Mouse (Mus musculus): ENCODE results near the gene Rab6b. TPM values are rescaled to one million over a fixed set of nuclear protein-coding genes. Genes with fewer than 3 reads are reported as not detected.

The Rab6b gene
- polyA plus RNA-seq, 1 experiment, result 23.3 TPM

- TF ChIP-seq CTCF (IDR thresholded peaks at IDR 0.05; ENCODE audit: low read depth, low read length) (peak; percentile 97), POLR2A (IDR thresholded peaks at IDR 0.05; ENCODE audit: insufficient read depth, low read length) (no peak)
- H3K4me1 ChIP-seq (ENCODE audit: control insufficient read depth, insufficient read depth, low read length), result no peaks in the 10 kb centered on the region
- no peaks in the 10 kb centered on the region for H3K27me3 ChIP-seq (ENCODE audit: control insufficient read depth, insufficient read depth, low read length, poor library complexity, severe bottlenecking)
- H3K9ac ChIP-seq (ENCODE audit: low read depth, poor library complexity, severe bottlenecking), result no peak overlapping the region
- no peak overlapping the region for H3K4me3 ChIP-seq (ENCODE audit: low read depth, low read length)
- H3K27ac ChIP-seq (ENCODE audit: insufficient read depth, low read length), result no peak overlapping the region
- no peaks in the 10 kb centered on the region for H3K36me3 ChIP-seq (ENCODE audit: control insufficient read depth, insufficient read depth, low read length, poor library complexity, severe bottlenecking)
- H3K9me3 ChIP-seq (replicated peaks; ENCODE audit: control insufficient read depth, insufficient read depth, low read length, poor library complexity, severe bottlenecking), result no peaks in the 10 kb centered on the region; the same call in 1 of the 2 replicates
Observed at GRCm38 (mm10) chr9:103207846-103208245, 96.3 kb downstream of the Rab6b start.

DNA sequence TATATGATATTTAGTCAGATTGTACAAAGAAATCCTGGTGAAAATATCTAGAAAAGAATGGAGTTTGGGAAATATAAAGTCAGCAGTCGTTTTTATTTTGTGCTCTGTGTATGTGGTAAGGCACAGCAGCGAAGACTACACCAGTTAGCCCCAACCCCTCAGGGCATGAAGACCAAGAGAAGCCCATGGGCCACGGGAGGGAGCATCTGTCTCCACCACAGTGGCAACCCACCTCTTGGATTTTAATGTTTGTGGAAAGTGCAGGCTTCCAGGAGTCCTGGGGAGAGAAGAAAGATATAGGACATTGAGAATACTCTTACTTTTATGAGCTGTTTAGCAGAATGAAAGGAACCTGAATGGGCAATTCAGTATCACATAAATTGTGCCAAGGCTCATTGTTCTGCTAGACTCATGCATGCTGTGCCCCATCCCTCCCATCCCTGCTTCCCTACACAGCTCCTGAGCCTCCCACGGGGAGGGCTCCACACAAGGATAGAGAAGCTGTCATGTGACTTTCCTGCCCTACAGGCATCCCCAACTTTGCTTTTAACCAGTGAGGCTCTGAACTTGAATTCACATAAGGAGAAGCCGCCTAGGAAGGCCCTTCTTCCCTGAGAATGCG, 97.3 kb downstream of the Rab6b start:
- H3K9me3 ChIP-seq (replicated peaks; ENCODE audit: control insufficient read depth, insufficient read depth, low read length, poor library complexity, severe bottlenecking), result no peaks in the 10 kb centered on the region; the same call in 1 of the 2 replicates
- no peaks in the 10 kb centered on the region for H3K4me1 ChIP-seq (ENCODE audit: control insufficient read depth, insufficient read depth, low read length)
- H3K4me3 ChIP-seq (ENCODE audit: low read depth, low read length), result no peak overlapping the region
- H3K36me3 ChIP-seq (ENCODE audit: control insufficient read depth, insufficient read depth, low read length, poor library complexity, severe bottlenecking), result no peaks in the 10 kb centered on the region
- no peaks in the 10 kb centered on the region for H3K27me3 ChIP-seq (ENCODE audit: control insufficient read depth, insufficient read depth, low read length, poor library complexity, severe bottlenecking)
- H3K27ac ChIP-seq (ENCODE audit: insufficient read depth, low read length), result no peak overlapping the region
- no peak overlapping the region for H3K9ac ChIP-seq (ENCODE audit: low read depth, poor library complexity, severe bottlenecking)
- no peak for TF ChIP-seq POLR2A (IDR thresholded peaks at IDR 0.05; ENCODE audit: insufficient read depth, low read length)
- TF ChIP-seq EP300 (IDR thresholded peaks at IDR 0.05; ENCODE audit: insufficient read depth, low read depth, low read length), result no peak
- no peak for TF ChIP-seq CTCF (IDR thresholded peaks at IDR 0.05; ENCODE audit: low read depth, low read length)

DNA sequence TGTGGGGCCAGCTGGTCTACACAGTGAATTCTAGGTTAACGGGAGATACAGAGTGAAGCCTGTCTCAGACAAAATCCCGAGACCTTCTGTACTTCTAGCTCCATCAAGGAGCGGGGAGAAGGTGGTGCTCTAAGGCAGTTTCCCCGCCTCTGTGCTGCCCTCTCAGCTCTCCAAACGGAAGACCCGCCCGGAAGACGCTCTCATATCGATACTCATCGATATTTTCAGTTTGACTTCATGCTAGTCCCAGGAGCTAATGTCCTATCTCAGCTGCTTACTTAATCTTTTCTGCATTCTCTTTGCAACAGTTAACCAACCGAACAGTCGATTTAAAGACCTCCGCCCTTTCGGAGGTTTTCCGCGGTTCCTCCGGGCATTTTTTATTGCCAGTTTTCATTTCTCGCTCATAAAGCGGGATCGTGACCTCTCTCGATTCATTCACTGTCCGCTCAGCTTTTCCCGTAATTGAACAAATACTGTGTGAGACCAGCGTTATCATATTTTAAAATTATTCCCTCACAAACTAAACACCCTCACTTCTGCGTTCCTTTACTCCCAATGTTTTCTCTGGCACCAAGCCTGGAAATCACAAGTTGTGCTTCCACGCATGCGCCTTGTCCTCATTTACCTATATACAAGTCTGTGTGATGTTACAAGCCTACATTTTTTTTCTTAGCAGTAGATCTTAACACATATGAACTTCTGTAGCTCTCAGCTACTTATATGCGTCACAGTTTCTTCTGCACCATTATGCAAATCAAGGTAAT, 101.2 kb downstream of the Rab6b start:
- H3K4me3 ChIP-seq (ENCODE audit: low read depth, low read length), result peak overlapping the region; percentile 12; the same call in 1 of the 2 replicates

GRCm38 (mm10) chr9:103213631-103214030, 102.0 kb downstream of the Rab6b start:
- H3K27me3 ChIP-seq (ENCODE audit: control insufficient read depth, insufficient read depth, low read length, poor library complexity, severe bottlenecking), result no peaks in the 10 kb centered on the region
- H3K4me3 ChIP-seq (ENCODE audit: low read depth, low read length), result no peak overlapping the region
- no peak for TF ChIP-seq POLR2A (IDR thresholded peaks at IDR 0.05; ENCODE audit: insufficient read depth, low read length)
- TF ChIP-seq EP300 (IDR thresholded peaks at IDR 0.05; ENCODE audit: insufficient read depth, low read depth, low read length), result no peak
- TF ChIP-seq CTCF (IDR thresholded peaks at IDR 0.05; ENCODE audit: low read depth, low read length), result no peak
- no peak overlapping the region for H3K27ac ChIP-seq (ENCODE audit: insufficient read depth, low read length)
- H3K9ac ChIP-seq (ENCODE audit: low read depth, poor library complexity, severe bottlenecking), result no peak overlapping the region
- H3K36me3 ChIP-seq (ENCODE audit: control insufficient read depth, insufficient read depth, low read length, poor library complexity, severe bottlenecking), result no peaks in the 10 kb centered on the region
- no peaks in the 10 kb centered on the region for H3K9me3 ChIP-seq (replicated peaks; ENCODE audit: control insufficient read depth, insufficient read depth, low read length, poor library complexity, severe bottlenecking)
- no peaks in the 10 kb centered on the region for H3K4me1 ChIP-seq (ENCODE audit: control insufficient read depth, insufficient read depth, low read length)

More for the DNA sequence above, 101.2 kb downstream of the Rab6b start:
- Histone ChIP-seq H3K27me3 (ENCODE audit: control insufficient read depth, insufficient read depth, low read length, poor library complexity, severe bottlenecking) (no peaks in the 10 kb centered on the region), H3K4me1 (ENCODE audit: control insufficient read depth, insufficient read depth, low read length) (no peaks in the 10 kb centered on the region), H3K9me3 (replicated peaks; ENCODE audit: control insufficient read depth, insufficient read depth, low read length, poor library complexity, severe bottlenecking) (no peaks in the 10 kb centered on the region), H3K36me3 (ENCODE audit: control insufficient read depth, insufficient read depth, low read length, poor library complexity, severe bottlenecking) (no peaks in the 10 kb centered on the region), H3K9ac (ENCODE audit: low read depth, poor library complexity, severe bottlenecking) (peak overlapping the region; percentile 28; the same call in 1 of the 2 replicates), H3K27ac (ENCODE audit: insufficient read depth, low read length) (no peak overlapping the region)
- no peak for TF ChIP-seq POLR2A (IDR thresholded peaks at IDR 0.05; ENCODE audit: insufficient read depth, low read length)
- no peak for TF ChIP-seq CTCF (IDR thresholded peaks at IDR 0.05; ENCODE audit: low read depth, low read length)
- no peak for TF ChIP-seq EP300 (IDR thresholded peaks at IDR 0.05; ENCODE audit: insufficient read depth, low read depth, low read length)

DNA sequence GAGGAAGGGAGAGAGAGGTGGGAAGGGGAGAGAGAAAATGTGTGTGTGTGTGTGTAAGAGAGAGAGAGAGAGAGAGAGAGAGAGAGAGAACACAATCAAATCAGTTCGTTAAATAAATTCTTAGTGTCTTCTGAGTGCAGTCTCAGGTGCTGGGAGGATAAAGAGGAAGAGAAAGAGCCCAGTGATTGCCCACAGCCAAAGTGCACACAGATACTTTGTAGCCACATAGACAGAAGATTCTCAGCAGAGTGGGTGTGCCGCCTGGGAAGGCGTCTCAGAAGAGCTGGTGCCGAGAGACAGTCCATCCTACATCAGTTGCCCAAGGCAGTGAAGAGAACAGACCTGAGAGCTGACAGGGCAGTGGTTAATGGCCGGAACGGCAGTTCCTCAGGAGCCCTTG, 102.7 kb downstream of the Rab6b start:
- Histone ChIP-seq H3K36me3 (ENCODE audit: control insufficient read depth, insufficient read depth, low read length, poor library complexity, severe bottlenecking) (no peaks in the 10 kb centered on the region), H3K4me3 (ENCODE audit: low read depth, low read length) (no peak overlapping the region), H3K4me1 (ENCODE audit: control insufficient read depth, insufficient read depth, low read length) (no peaks in the 10 kb centered on the region), H3K27me3 (ENCODE audit: control insufficient read depth, insufficient read depth, low read length, poor library complexity, severe bottlenecking) (no peaks in the 10 kb centered on the region), H3K9ac (ENCODE audit: low read depth, poor library complexity, severe bottlenecking) (no peak overlapping the region), H3K9me3 (replicated peaks; ENCODE audit: control insufficient read depth, insufficient read depth, low read length, poor library complexity, severe bottlenecking) (no peaks in the 10 kb centered on the region), H3K27ac (ENCODE audit: insufficient read depth, low read length) (no peak overlapping the region)
- TF ChIP-seq EP300 (IDR thresholded peaks at IDR 0.05; ENCODE audit: insufficient read depth, low read depth, low read length) (no peak), POLR2A (IDR thresholded peaks at IDR 0.05; ENCODE audit: insufficient read depth, low read length) (no peak), CTCF (IDR thresholded peaks at IDR 0.05; ENCODE audit: low read depth, low read length) (no peak)

- H3K27me3 ChIP-seq (ENCODE audit: control insufficient read depth, insufficient read depth, low read length, poor library complexity, severe bottlenecking), result no peaks in the 10 kb centered on the region
- H3K4me3 ChIP-seq (ENCODE audit: low read depth, low read length), result no peak overlapping the region
- H3K9me3 ChIP-seq (replicated peaks; ENCODE audit: control insufficient read depth, insufficient read depth, low read length, poor library complexity, severe bottlenecking), result no peaks in the 10 kb centered on the region
- TF ChIP-seq EP300 (IDR thresholded peaks at IDR 0.05; ENCODE audit: insufficient read depth, low read depth, low read length) (no peak), POLR2A (IDR thresholded peaks at IDR 0.05; ENCODE audit: insufficient read depth, low read length) (no peak), CTCF (IDR thresholded peaks at IDR 0.05; ENCODE audit: low read depth, low read length) (no peak)
- H3K4me1 ChIP-seq (ENCODE audit: control insufficient read depth, insufficient read depth, low read length), result no peaks in the 10 kb centered on the region
- no peak overlapping the region for H3K9ac ChIP-seq (ENCODE audit: low read depth, poor library complexity, severe bottlenecking)
- no peaks in the 10 kb centered on the region for H3K36me3 ChIP-seq (ENCODE audit: control insufficient read depth, insufficient read depth, low read length, poor library complexity, severe bottlenecking)
- no peak overlapping the region for H3K27ac ChIP-seq (ENCODE audit: insufficient read depth, low read length)
Observed at GRCm38 (mm10) chr9:103224721-103225120, 113.1 kb downstream of the Rab6b start.
